Mouse (Mus musculus): ENCODE data around the gene Khdc1a. TPM values are rescaled to one million over a fixed set of nuclear protein-coding genes. Genes with fewer than 3 reads are reported as not detected.
"Not testable (repeated sequence)": the region's sequence is repeated elsewhere in the genome, so short reads cannot be mapped to it uniquely, and the experiment has no call there.

Khdc1a gene
- polyA plus RNA-seq, 1 experiment from 2014 or later = not detected

DNA sequence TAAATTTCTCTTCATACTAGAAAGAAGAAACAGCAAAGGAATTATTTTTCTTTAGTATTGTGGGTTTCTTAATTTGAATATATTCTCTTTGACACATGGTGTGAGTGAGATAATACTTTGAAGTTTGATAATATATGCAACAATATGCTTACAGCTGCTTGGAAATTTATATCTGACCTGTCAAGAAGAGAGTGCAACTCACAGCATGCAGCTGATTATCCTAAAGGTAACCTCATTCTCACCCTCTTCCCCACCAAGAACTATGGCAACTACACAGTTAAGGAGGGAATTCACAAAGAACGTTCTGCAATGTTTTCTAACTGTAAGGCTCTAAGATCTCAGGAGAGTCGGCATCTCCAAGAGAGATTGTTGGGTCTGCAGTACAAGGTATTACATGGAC is 33.1 kb upstream of the Khdc1a start:
- no peaks in the 10 kb centered on the region for H3K27me3 ChIP-seq (ENCODE audit: insufficient read depth, low read length)
- H3K36me3 ChIP-seq (ENCODE audit: insufficient read depth) = no peaks in the 10 kb centered on the region
- H3K4me2 ChIP-seq = no peak overlapping the region
- H3K27ac ChIP-seq (ENCODE audit: low read depth) = no peak overlapping the region
- TF ChIP-seq CTCF (IDR thresholded peaks at IDR 0.05; ENCODE audit: low read depth) = no peak
- no peak overlapping the region for H3K4me3 ChIP-seq (ENCODE audit: low read depth, low read length)
- WGBS = 59% methylated on average over 2 of the region's 2 CpGs
- no peak for DNase-seq
- H3K9ac ChIP-seq = no peak overlapping the region
- ATAC-seq (ENCODE audit: insufficient read depth) = no peak
- H3K4me1 ChIP-seq (ENCODE audit: insufficient read depth) = no peaks in the 10 kb centered on the region
- no peaks in the 10 kb centered on the region for H3K9me3 ChIP-seq (ENCODE audit: low read depth, low read length)

- Histone ChIP-seq H3K4me2 (no peak overlapping the region), H3K9ac (no peak overlapping the region), H3K4me3 (ENCODE audit: low read depth, low read length) (no peak overlapping the region), H3K27me3 (ENCODE audit: insufficient read depth, low read length) (no peaks in the 10 kb centered on the region), H3K4me1 (ENCODE audit: insufficient read depth) (no peaks in the 10 kb centered on the region), H3K36me3 (ENCODE audit: insufficient read depth) (no peaks in the 10 kb centered on the region), H3K9me3 (ENCODE audit: low read depth, low read length) (no peaks in the 10 kb centered on the region), H3K27ac (ENCODE audit: low read depth) (no peak overlapping the region)
- ATAC-seq (ENCODE audit: insufficient read depth) = no peak
- no peak for TF ChIP-seq CTCF (IDR thresholded peaks at IDR 0.05; ENCODE audit: low read depth)
- DNase-seq = no peak
These were observed 31.2 kb upstream of the Khdc1a start for GRCm38 (mm10) chr1:21318202-21318601.

DNA sequence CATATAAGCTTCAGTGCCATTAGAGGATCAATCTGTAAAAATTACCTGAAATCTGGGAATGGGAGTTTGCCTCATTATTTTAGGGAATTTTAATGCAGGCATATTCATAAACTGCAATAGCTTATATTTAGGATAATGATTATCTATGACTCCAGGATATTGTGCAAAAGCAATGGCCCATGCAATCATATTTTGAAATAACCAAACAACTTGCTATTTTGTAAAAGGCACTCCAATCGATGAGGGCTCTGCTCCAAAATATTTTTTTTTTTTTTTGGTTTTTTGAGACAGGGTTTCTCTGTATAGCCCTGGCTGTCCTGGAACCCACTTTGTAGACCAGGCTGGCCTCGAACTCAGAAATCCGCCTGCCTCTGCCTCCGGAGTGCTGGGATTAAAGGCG is 29.2 kb upstream of the Khdc1a start:
- 87% methylated on average over 5 of the region's 5 CpGs for WGBS
- not testable (repeated sequence) for H3K4me1 ChIP-seq (ENCODE audit: insufficient read depth); H3K4me2 ChIP-seq; H3K27me3 ChIP-seq (ENCODE audit: insufficient read depth, low read length); H3K9ac ChIP-seq; DNase-seq; H3K9me3 ChIP-seq (ENCODE audit: low read depth, low read length); H3K36me3 ChIP-seq (ENCODE audit: insufficient read depth); ATAC-seq (ENCODE audit: insufficient read depth); H3K27ac ChIP-seq (ENCODE audit: low read depth); H3K4me3 ChIP-seq (ENCODE audit: low read depth, low read length)

DNA sequence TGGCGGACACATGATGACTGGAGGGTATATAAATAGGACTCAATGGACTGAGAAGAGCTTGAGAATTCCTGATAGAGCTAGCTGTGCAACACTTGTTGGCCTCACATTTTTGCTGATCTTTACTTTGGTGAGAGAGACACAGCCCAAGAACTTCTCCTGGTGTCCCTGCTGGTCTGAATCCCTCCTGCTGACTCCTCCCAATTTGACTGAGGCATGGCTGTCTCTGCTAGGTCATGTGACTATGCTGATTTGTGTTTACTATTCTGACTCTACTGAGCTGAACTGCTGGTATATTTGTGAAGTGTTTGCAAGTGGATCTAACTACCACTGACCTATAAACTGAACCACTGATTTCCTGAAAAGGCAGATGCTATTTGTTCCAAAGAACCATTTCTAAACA is 27.8 kb upstream of the Khdc1a start:
- Histone ChIP-seq H3K4me3 (ENCODE audit: low read depth, low read length) (no peak overlapping the region), H3K9ac (no peak overlapping the region), H3K9me3 (ENCODE audit: low read depth, low read length) (no peaks in the 10 kb centered on the region), H3K36me3 (ENCODE audit: insufficient read depth) (no peaks in the 10 kb centered on the region), H3K4me2 (no peak overlapping the region), H3K27ac (ENCODE audit: low read depth) (no peak overlapping the region), H3K4me1 (ENCODE audit: insufficient read depth) (no peaks in the 10 kb centered on the region), H3K27me3 (ENCODE audit: insufficient read depth, low read length) (no peaks in the 10 kb centered on the region)
- DNase-seq (no peak), ATAC-seq (ENCODE audit: insufficient read depth) (no peak)
- TF ChIP-seq CTCF (IDR thresholded peaks at IDR 0.05; ENCODE audit: low read depth) = no peak
- 86% methylated on average over 1 of the region's 1 CpGs for WGBS

GRCm38 (mm10) chr1:21323996-21324574 is 25.4 kb upstream of the Khdc1a start:
- ATAC-seq (ENCODE audit: insufficient read depth) = no peak
- Histone ChIP-seq H3K9ac (no peak overlapping the region), H3K4me1 (ENCODE audit: insufficient read depth) (no peaks in the 10 kb centered on the region), H3K9me3 (ENCODE audit: low read depth, low read length) (no peaks in the 10 kb centered on the region), H3K4me2 (no peak overlapping the region), H3K27me3 (ENCODE audit: insufficient read depth, low read length) (no peaks in the 10 kb centered on the region), H3K4me3 (ENCODE audit: low read depth, low read length) (no peak overlapping the region), H3K36me3 (ENCODE audit: insufficient read depth) (no peaks in the 10 kb centered on the region), H3K27ac (ENCODE audit: low read depth) (no peak overlapping the region)
- TF ChIP-seq CTCF (IDR thresholded peaks at IDR 0.05; ENCODE audit: low read depth) = no peak
- 78% methylated on average over 1 of the region's 1 CpGs for WGBS
- no peak for DNase-seq

DNA sequence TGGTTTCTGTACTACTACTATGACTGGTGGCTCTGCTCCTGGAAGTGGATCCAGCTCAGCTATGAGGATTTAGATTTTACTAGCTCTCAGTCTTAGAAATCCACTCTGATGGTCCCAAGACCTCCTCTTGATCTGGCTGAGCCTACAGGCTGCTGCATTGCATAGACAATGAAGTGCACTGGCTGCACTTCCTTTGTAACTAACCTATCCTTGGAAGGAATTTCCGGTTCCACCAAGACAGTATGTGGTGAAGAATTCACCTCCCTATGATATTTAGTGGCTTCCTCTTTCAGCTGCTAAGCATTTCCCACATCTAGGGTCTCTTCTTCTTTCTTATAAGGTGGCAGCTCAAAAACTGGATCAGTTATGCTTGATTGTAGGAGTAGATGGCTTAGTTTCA is 24.8 kb upstream of the Khdc1a start:
- H3K4me1 ChIP-seq (ENCODE audit: insufficient read depth) = no peaks in the 10 kb centered on the region
- no peak for ATAC-seq (ENCODE audit: insufficient read depth)
- 78% methylated on average over 1 of the region's 1 CpGs for WGBS

DNA sequence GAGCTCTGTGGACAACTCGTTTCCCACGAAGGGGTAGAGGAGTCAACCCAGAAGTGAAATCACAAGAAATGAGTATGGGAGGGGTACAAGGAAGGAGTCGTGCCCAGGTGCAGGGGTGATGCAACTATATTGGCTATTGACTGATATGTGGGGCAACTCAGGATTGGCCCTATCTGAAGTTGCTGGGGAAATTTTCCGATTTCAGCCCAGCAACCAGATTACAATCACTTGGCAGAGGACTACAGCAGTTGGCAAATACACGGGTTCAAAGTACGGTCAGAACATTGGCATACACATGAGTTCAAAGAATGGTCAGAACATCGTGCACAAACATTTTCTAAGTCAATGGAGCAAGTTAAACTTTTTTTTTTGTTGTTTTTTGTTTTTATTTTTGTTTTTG is 22.7 kb upstream of the Khdc1a start:
- no peaks in the 10 kb centered on the region for H3K36me3 ChIP-seq (ENCODE audit: insufficient read depth)

More for the DNA sequence above, 24.8 kb upstream of the Khdc1a start:
- no peak for DNase-seq
- Histone ChIP-seq H3K27me3 (ENCODE audit: insufficient read depth, low read length) (no peaks in the 10 kb centered on the region), H3K9me3 (ENCODE audit: low read depth, low read length) (no peaks in the 10 kb centered on the region), H3K4me3 (ENCODE audit: low read depth, low read length) (no peak overlapping the region), H3K4me2 (no peak overlapping the region), H3K9ac (no peak overlapping the region), H3K36me3 (ENCODE audit: insufficient read depth) (no peaks in the 10 kb centered on the region), H3K27ac (ENCODE audit: low read depth) (no peak overlapping the region)
- TF ChIP-seq CTCF (IDR thresholded peaks at IDR 0.05; ENCODE audit: low read depth) = no peak

DNA sequence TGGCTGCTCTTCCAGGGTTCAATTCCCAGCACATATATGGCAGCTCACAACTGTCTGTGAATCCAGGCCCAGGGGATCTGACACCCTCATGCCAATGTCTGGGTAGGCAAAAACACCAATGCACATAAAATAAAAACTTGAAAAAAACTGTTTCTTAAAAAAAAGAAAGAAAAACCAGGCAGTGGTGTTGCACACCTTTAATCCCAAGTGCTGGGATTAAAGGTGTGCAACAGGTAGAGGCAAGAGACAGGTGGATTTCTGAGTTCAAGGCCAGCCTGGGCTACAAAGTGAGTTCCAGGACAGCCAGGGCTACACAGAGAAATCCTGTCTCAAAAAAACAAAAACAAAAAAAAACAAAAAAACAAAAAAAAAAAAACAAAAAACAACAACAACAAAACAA is 18.3 kb upstream of the Khdc1a start:
- not testable (repeated sequence) for H3K36me3 ChIP-seq (ENCODE audit: insufficient read depth); H3K9ac ChIP-seq; DNase-seq; H3K4me3 ChIP-seq (ENCODE audit: low read depth, low read length); H3K4me1 ChIP-seq (ENCODE audit: insufficient read depth); H3K9me3 ChIP-seq (ENCODE audit: low read depth, low read length); ATAC-seq (ENCODE audit: insufficient read depth); H3K27me3 ChIP-seq (ENCODE audit: insufficient read depth, low read length); H3K4me2 ChIP-seq; H3K27ac ChIP-seq (ENCODE audit: low read depth)

More for the DNA sequence above, 22.7 kb upstream of the Khdc1a start:
- WGBS = 88% methylated on average over 7 of the region's 7 CpGs
- no peaks in the 10 kb centered on the region for H3K9me3 ChIP-seq (ENCODE audit: low read depth, low read length)
- H3K4me2 ChIP-seq = no peak overlapping the region
- ATAC-seq (ENCODE audit: insufficient read depth) (no peak), DNase-seq (no peak)
- no peaks in the 10 kb centered on the region for H3K27me3 ChIP-seq (ENCODE audit: insufficient read depth, low read length)
- H3K4me3 ChIP-seq (ENCODE audit: low read depth, low read length) = no peak overlapping the region
- no peak for TF ChIP-seq CTCF (IDR thresholded peaks at IDR 0.05; ENCODE audit: low read depth)
- no peak overlapping the region for H3K9ac ChIP-seq
- H3K4me1 ChIP-seq (ENCODE audit: insufficient read depth) = no peaks in the 10 kb centered on the region
- H3K27ac ChIP-seq (ENCODE audit: low read depth) = no peak overlapping the region

Data from lung, embryonic 14.5 days (tissue).